ENCODE assay signal across 12 mouse cellular contexts in genomic region chr8:103978948-103979347, GRCm38 (mm10).
"Had no signal": no experiment of that assay in that cellular context is flagged by ENCODE, and none has a peak within 500 bp of the region (broad histone marks: within the 10 kb centered on the region; RNA-seq: fewer than 3 reads in every experiment).

No protein-coding gene starts in this region.

- H3K36me3 ChIP-seq: liver, embryonic 12.5 days; midbrain, embryonic 12.5 days; stomach, embryonic 15.5 days had no signal

- H3K27ac ChIP-seq: kidney, postnatal 0 days; liver, embryonic 12.5 days; midbrain, embryonic 12.5 days; stomach, embryonic 15.5 days had no signal

- H3K9me3 ChIP-seq: liver, embryonic 12.5 days; midbrain, embryonic 12.5 days; stomach, embryonic 15.5 days had no signal

- H3K4me1 ChIP-seq: liver, embryonic 12.5 days; stomach, embryonic 15.5 days had no signal

- ATAC-seq: liver, embryonic 12.5 days; midbrain, embryonic 16.5 days had no signal

- H3K4me3 ChIP-seq: liver, embryonic 12.5 days; midbrain, embryonic 12.5 days; stomach, embryonic 15.5 days had no signal

- H3K9ac ChIP-seq: liver, embryonic 12.5 days; lung, embryonic 14.5 days; midbrain, embryonic 12.5 days; stomach, embryonic 15.5 days had no signal

- H3K4me2 ChIP-seq: liver, embryonic 12.5 days; lung, embryonic 14.5 days; midbrain, embryonic 12.5 days; stomach, embryonic 15.5 days had no signal

- DNase-seq: kidney, adult 9 months; kidney, postnatal 36 days; layer of hippocampus, adult 9-11 months; left cerebral cortex, postnatal 4 days; lung, embryonic 14.5 days; lung, postnatal 10 days; right cerebral cortex, postnatal 14 days had no signal

- H3K27me3 ChIP-seq: liver, embryonic 12.5 days; midbrain, embryonic 12.5 days; stomach, embryonic 15.5 days had no signal
